Mouse (Mus musculus): Measurements from ENCODE around the gene Best1. TPM values are rescaled to one million over a fixed set of nuclear protein-coding genes. Genes with fewer than 3 reads are reported as not detected.

The Best1 gene
- total RNA-seq, 2 experiments from 2014 or later = 0.59 to 1.1 TPM

Other genes with a start within 250 kb of the Best1 start
- gene Scgb2a2, start 154.1 kb downstream of the Best1 start, total RNA-seq (2021) = not detected
- gene Incenp, start 102.1 kb downstream of the Best1 start, total RNA-seq (2021) = 10 to 100 TPM; 16.2 to 20.5 TPM
- gene Fth1, start 21.0 kb downstream of the Best1 start, total RNA-seq (2021) = 1,000 to 10,000 TPM; 2,152 to 2,273 TPM
- 10 to 100 TPM; 15.0 to 18.9 TPM for gene Rab3il1, start within 50 bp of the Best1 start, total RNA-seq (2021)
- gene Fads3, start 39.9 kb upstream of the Best1 start, total RNA-seq (2021) = 1 to 10 TPM; 8.7 to 9.1 TPM
- gene Fads2, start 100.1 kb upstream of the Best1 start, total RNA-seq (2021) = 10 to 100 TPM; 14.5 to 18.1 TPM
- gene Fads1, start 181.3 kb upstream of the Best1 start, total RNA-seq (2021) = 10 to 100 TPM; 27.9 to 28.5 TPM
- 100 to 1,000 TPM; 118 to 127 TPM for gene Tmem258, start 202.4 kb upstream of the Best1 start, total RNA-seq (2021)
- gene Fen1, start 202.5 kb upstream of the Best1 start, total RNA-seq (2021) = 1 to 10 TPM; 8.4 to 9.1 TPM
- gene Myrf, start 239.1 kb upstream of the Best1 start, total RNA-seq (2021) = under 1 TPM; 0.09 to 0.14 TPM

Data from gastrocnemius, postnatal 10 days (tissue).